Mouse (Mus musculus) brown adipose tissue, adult 24 weeks (tissue): ENCODE data around the gene Cda. TPM values are rescaled to one million over a fixed set of nuclear protein-coding genes. Genes with fewer than 3 reads are reported as not detected.
A peak's percentile ranks its signal among the peaks of the same experiment; 100 is the strongest.

Source experiments
- H3K27ac ChIP-seq: fragments of 200-500 bp; replicated peaks from 2 replicates; pipeline ENCODE4 v1.5.1; 2012; ENCODE audit warnings: low read depth, mild to moderate bottlenecking, low read length
- H3K4me1 ChIP-seq: fragments of 200-500 bp; 2 replicates; pipeline ENCODE4 v1.6.1; 2012; ENCODE audit warnings: low read length, mixed read lengths; ENCODE audit not compliant: control insufficient read depth, insufficient read depth, insufficient read length
- H3K4me3 ChIP-seq: fragments of 200-500 bp; 2 replicates; pipeline ENCODE4 v1.5.1; 2012; ENCODE audit warnings: low read depth, mild to moderate bottlenecking, low read length, moderate library complexity; ENCODE audit not compliant: insufficient read depth
- polyA plus RNA-seq: library from polyadenylated mRNA; stranded (reverse); fragments of >200 nt; gene quantifications from 2 replicates; pipeline ENCODE4 v1.2.4, GENCODE M21; 2012; ENCODE audit not compliant: missing spikeins, insufficient read depth, insufficient read length

Gene Cda
- polyA plus RNA-seq, 1 experiment, result not detected

- H3K27ac ChIP-seq, result no peak overlapping the region
- H3K4me1 ChIP-seq, result no peaks in the 10 kb centered on the region
- H3K4me3 ChIP-seq, result no peak overlapping the region
Observed at GRCm38 (mm10) chr4:138380132-138380689, 12.4 kb upstream of the Cda start.

GRCm38 (mm10) chr4:138379091-138379840 is 11.5 kb upstream of the Cda start:
- no peak overlapping the region for H3K4me3 ChIP-seq
- no peak overlapping the region for H3K27ac ChIP-seq
- H3K4me1 ChIP-seq, result no peaks in the 10 kb centered on the region

- H3K4me1 ChIP-seq, result no peaks in the 10 kb centered on the region
Observed at GRCm38 (mm10) chr4:138377526-138377925, 9.7 kb upstream of the Cda start.

GRCm38 (mm10) chr4:138375117-138375516 is 7.3 kb upstream of the Cda start:
- no peak overlapping the region for H3K27ac ChIP-seq
- H3K4me3 ChIP-seq, result no peak overlapping the region
- no peaks in the 10 kb centered on the region for H3K4me1 ChIP-seq

More at GRCm38 (mm10) chr4:138377526-138377925, 9.7 kb upstream of the Cda start:
- Histone ChIP-seq H3K4me3 (no peak overlapping the region), H3K27ac (no peak overlapping the region)

GRCm38 (mm10) chr4:138370996-138371516 is 3.3 kb upstream of the Cda start:
- Histone ChIP-seq H3K27ac (no peak overlapping the region), H3K4me3 (no peak overlapping the region), H3K4me1 (peaks cover 6% of the 10 kb centered on the region)

GRCm38 (mm10) chr4:138368498-138369260 is 887 bp upstream of the Cda start:
- Histone ChIP-seq H3K4me3 (no peak overlapping the region), H3K4me1 (peaks cover 6% of the 10 kb centered on the region), H3K27ac (peak overlapping the region; percentile 35)

- no peak overlapping the region for H3K4me3 ChIP-seq
- peaks cover 6% of the 10 kb centered on the region for H3K4me1 ChIP-seq
- no peak overlapping the region for H3K27ac ChIP-seq
Observed at GRCm38 (mm10) chr4:138366561-138366960, 1.2 kb downstream of the Cda start.

- Histone ChIP-seq H3K4me1 (peaks cover 4% of the 10 kb centered on the region), H3K4me3 (no peak overlapping the region), H3K27ac (no peak overlapping the region)
Observed at GRCm38 (mm10) chr4:138363511-138363910, 4.3 kb downstream of the Cda start.

- no peak overlapping the region for H3K27ac ChIP-seq
- H3K4me1 ChIP-seq, result no peaks in the 10 kb centered on the region
- no peak overlapping the region for H3K4me3 ChIP-seq
Observed at GRCm38 (mm10) chr4:138362883-138363282, 4.9 kb downstream of the Cda start.

- Histone ChIP-seq H3K4me1 (no peaks in the 10 kb centered on the region), H3K4me3 (no peak overlapping the region)
Observed at GRCm38 (mm10) chr4:138361370-138361821, 6.4 kb downstream of the Cda start.

GRCm38 (mm10) chr4:138358176-138358575 is 9.6 kb downstream of the Cda start:
- Histone ChIP-seq H3K27ac (no peak overlapping the region), H3K4me3 (no peak overlapping the region), H3K4me1 (no peaks in the 10 kb centered on the region)

More at GRCm38 (mm10) chr4:138361370-138361821, 6.4 kb downstream of the Cda start:
- H3K27ac ChIP-seq, result no peak overlapping the region

- Histone ChIP-seq H3K4me3 (no peak overlapping the region), H3K27ac (no peak overlapping the region), H3K4me1 (no peaks in the 10 kb centered on the region)
Observed at GRCm38 (mm10) chr4:138356551-138356950, 11.2 kb downstream of the Cda start.

- Histone ChIP-seq H3K4me3 (no peak overlapping the region), H3K27ac (no peak overlapping the region), H3K4me1 (no peaks in the 10 kb centered on the region)
Observed at GRCm38 (mm10) chr4:138356141-138356540, 11.7 kb downstream of the Cda start.

GRCm38 (mm10) chr4:138355496-138355895 is 12.3 kb downstream of the Cda start:
- Histone ChIP-seq H3K4me3 (no peak overlapping the region), H3K27ac (no peak overlapping the region)

GRCm38 (mm10) chr4:138353438-138354171 is 14.2 kb downstream of the Cda start:
- no peak overlapping the region for H3K4me3 ChIP-seq
- H3K27ac ChIP-seq, result no peak overlapping the region
- H3K4me1 ChIP-seq, result no peaks in the 10 kb centered on the region

More at GRCm38 (mm10) chr4:138355496-138355895, 12.3 kb downstream of the Cda start:
- H3K4me1 ChIP-seq, result no peaks in the 10 kb centered on the region
